13 mouse cellular contexts compared by ENCODE assay signal in genomic region chr6:111866101-111866598, GRCm38 (mm10).
DNase-seq lines count a peak whose midpoint lies in the region; ATAC-seq and TF ChIP-seq lines count a peak whose summit lies in the region.
"Had no signal": no experiment of that assay in that cellular context is flagged by ENCODE, and none has a peak within 500 bp of the region (broad histone marks: within the 10 kb centered on the region; RNA-seq: fewer than 3 reads in every experiment).

No protein-coding gene starts in this region.

- WGBS in lung, embryonic 14.5 days: 56% methylated on average over 3 of the region's 3 CpGs
- 51% methylated on average over 3 of the region's 3 CpGs for WGBS in lung, adult 2 months
- WGBS in cerebellum, adult 2 months: 9% methylated on average over 3 of the region's 3 CpGs
- WGBS in hindbrain, embryonic 16.5 days: 66% methylated on average over 3 of the region's 3 CpGs

- no peak overlapping the region for H3K4me2 ChIP-seq in lung, embryonic 14.5 days
- no peak overlapping the region for H3K4me2 ChIP-seq in hindbrain, embryonic 16.5 days (ENCODE audit: low read length)
- H3K4me2 ChIP-seq: limb, embryonic 12.5 days had no signal

- no peaks in the 10 kb centered on the region for H3K9me3 ChIP-seq in lung, embryonic 14.5 days (ENCODE audit: low read depth, low read length)
- no peaks in the 10 kb centered on the region for H3K9me3 ChIP-seq in hindbrain, embryonic 16.5 days (ENCODE audit: control insufficient read depth, low read length)
- H3K9me3 ChIP-seq: limb, embryonic 12.5 days had no signal

- no peak overlapping the region for H3K27ac ChIP-seq in lung, embryonic 14.5 days (ENCODE audit: low read depth)
- no peak overlapping the region for H3K27ac ChIP-seq in cerebellum, adult 2 months (ENCODE audit: insufficient read depth, low read length)
- H3K27ac ChIP-seq in hindbrain, embryonic 16.5 days (ENCODE audit: low read depth, low read length): no peak overlapping the region
- H3K27ac ChIP-seq: limb, embryonic 12.5 days; macrophage had no signal

- ATAC-seq in lung, embryonic 14.5 days (ENCODE audit: insufficient read depth): peak; percentile 31; the same call in 1 of the 2 replicates
- ATAC-seq in hindbrain, embryonic 16.5 days: peak; percentile 96
- ATAC-seq: CD4-positive, CD25-positive, alpha-beta regulatory T cell, adult 4 months had no signal

- TF ChIP-seq CTCF in lung, embryonic 14.5 days (IDR thresholded peaks at IDR 0.05; ENCODE audit: low read depth): no peak
- no peak for TF ChIP-seq CTCF in lung, adult 2 months (IDR thresholded peaks at IDR 0.05; ENCODE audit: insufficient read depth, low read length)
- no peak for TF ChIP-seq CTCF in cerebellum, adult 2 months (IDR thresholded peaks at IDR 0.05; ENCODE audit: borderline replicate concordance, insufficient read depth, low read depth, low read length)

- H3K27me3 ChIP-seq in lung, embryonic 14.5 days (ENCODE audit: insufficient read depth, low read length): no peaks in the 10 kb centered on the region
- H3K27me3 ChIP-seq in cerebellum, adult 2 months (ENCODE audit: control insufficient read depth, insufficient read depth, low read length): no peaks in the 10 kb centered on the region; the same call in 1 of the 2 replicates
- H3K27me3 ChIP-seq in hindbrain, embryonic 16.5 days (replicated peaks; ENCODE audit: control insufficient read depth, insufficient read depth, low read length): no peaks in the 10 kb centered on the region
- H3K27me3 ChIP-seq: limb, embryonic 12.5 days had no signal

- H3K4me3 ChIP-seq in lung, embryonic 14.5 days (ENCODE audit: low read depth, low read length): no peak overlapping the region
- no peak overlapping the region for H3K4me3 ChIP-seq in lung, adult 2 months (replicated peaks; ENCODE audit: extremely low read depth, low read depth, low read length)
- no peak overlapping the region for H3K4me3 ChIP-seq in cerebellum, adult 2 months (replicated peaks; ENCODE audit: insufficient read depth, low read depth, low read length)
- no peak overlapping the region for H3K4me3 ChIP-seq in hindbrain, embryonic 16.5 days (ENCODE audit: low read length)
- H3K4me3 ChIP-seq: limb, embryonic 12.5 days had no signal

- no peak for TF ChIP-seq POLR2A in lung, adult 2 months (IDR thresholded peaks at IDR 0.05; ENCODE audit: borderline replicate concordance, extremely low read depth, low read depth, low read length)
- TF ChIP-seq POLR2A in cerebellum, adult 2 months (IDR thresholded peaks at IDR 0.05; ENCODE audit: borderline replicate concordance, insufficient read depth, low read length): no peak

- no peaks in the 10 kb centered on the region for H3K4me1 ChIP-seq in lung, embryonic 14.5 days (ENCODE audit: insufficient read depth)
- no peaks in the 10 kb centered on the region for H3K4me1 ChIP-seq in lung, adult 2 months (ENCODE audit: control insufficient read depth, insufficient read depth, low read length)
- peaks cover 5% of the 10 kb centered on the region; the same call in 1 of the 2 replicates for H3K4me1 ChIP-seq in cerebellum, adult 2 months (ENCODE audit: control insufficient read depth, insufficient read depth, low read length)
- no peaks in the 10 kb centered on the region for H3K4me1 ChIP-seq in hindbrain, embryonic 16.5 days (ENCODE audit: control insufficient read depth, insufficient read depth, low read depth, low read length)
- H3K4me1 ChIP-seq: limb, embryonic 12.5 days had no signal

- no peak for DNase-seq in lung, embryonic 14.5 days
- no peak for DNase-seq in lung, adult 2 months
- DNase-seq in cerebellum, adult 2 months: peak; percentile 79 to 94
- DNase-seq in retina, adult 2 months (ENCODE audit: low read depth, low spot score): peak; percentile 6
- no peak for DNase-seq in embryo, embryonic 11 days
- DNase-seq in thymus, adult 18-20 months: no peak
- DNase-seq in urinary bladder, postnatal 14 days (ENCODE audit: low spot score): no peak
- DNase-seq: heart, adult 18-20 months; kidney, adult 2 months had no signal

- no peaks in the 10 kb centered on the region for H3K36me3 ChIP-seq in lung, embryonic 14.5 days (ENCODE audit: insufficient read depth)
- H3K36me3 ChIP-seq in hindbrain, embryonic 16.5 days (ENCODE audit: control insufficient read depth, insufficient read depth, low read length): no peaks in the 10 kb centered on the region
- H3K36me3 ChIP-seq: limb, embryonic 12.5 days had no signal

- H3K9ac ChIP-seq in lung, embryonic 14.5 days: no peak overlapping the region
- no peak overlapping the region for H3K9ac ChIP-seq in hindbrain, embryonic 16.5 days (ENCODE audit: low read depth, low read length)
- H3K9ac ChIP-seq: limb, embryonic 12.5 days had no signal

Comparison
In these comparisons a context has a peak if more than half of its experiments do, and no peak if none do; other contexts are left out.
1. DNase-seq: peak in cerebellum, adult 2 months (2 of 2) and retina, adult 2 months (single experiment); none in lung, embryonic 14.5 days (single experiment), lung, adult 2 months (single experiment), embryo, embryonic 11 days (single experiment), thymus, adult 18-20 months (0 of 2) and urinary bladder, postnatal 14 days (single experiment).